Mouse (Mus musculus): Measurements from ENCODE around the gene Npr1.

DNA sequence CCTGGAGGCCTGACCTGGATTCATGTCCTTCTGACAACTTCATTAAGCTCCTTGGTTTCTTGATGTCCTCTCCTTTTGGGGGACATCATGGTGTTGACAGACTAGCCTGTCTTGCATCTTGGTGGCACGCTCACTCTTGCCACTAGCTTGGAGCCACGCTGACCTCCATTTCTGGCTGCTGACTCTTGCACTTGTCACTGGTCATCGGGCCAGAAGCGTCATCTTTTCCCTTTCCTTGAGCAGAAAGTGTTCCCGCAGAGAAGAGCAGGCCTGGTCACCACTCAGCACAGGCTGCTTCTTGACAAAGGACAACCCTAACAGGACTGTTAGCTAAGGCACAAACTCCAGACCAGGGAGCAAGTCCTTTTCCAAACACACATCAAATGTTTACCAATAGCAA lies 59.3 kb downstream of the Npr1 start:
- TF ChIP-seq CTCF (IDR thresholded peaks at IDR 0.05; ENCODE audit: low read depth, low read length), result no peak
- no peak for TF ChIP-seq POLR2A (IDR thresholded peaks at IDR 0.05; ENCODE audit: insufficient read depth, low read length)
- no peak for TF ChIP-seq EP300 (IDR thresholded peaks at IDR 0.05; ENCODE audit: insufficient read depth, low read depth, low read length)

Measured in ES-Bruce4 (cell line).